Mouse (Mus musculus) hindbrain, embryonic 11.5 days (tissue): ENCODE results near the gene Vmn2r48. TPM values are rescaled to one million over a fixed set of nuclear protein-coding genes. Genes with fewer than 3 reads are reported as not detected.
"Not testable (repeated sequence)": the region's sequence is repeated elsewhere in the genome, so short reads cannot be mapped to it uniquely, and the experiment has no call there.

Experiments
- ATAC-seq: fragments of 200-750 bp; cut with Nextera tagmentation; 2 replicates; pipeline ENCODE4 v1.8.0; 2017; ENCODE audit warnings: mild to moderate bottlenecking, moderate TSS enrichment, moderate library complexity; ENCODE audit not compliant: low FRiP score
- DNase-seq: peaks from one replicate; pipeline ENCODE4 v3.0.0-alpha.2; 2015; ENCODE audit warnings: low spot score
- H3K27ac ChIP-seq: fragments of 300-500 bp; sonication (generic); 2 replicates; pipeline ENCODE4 v1.5.1; 2014; ENCODE audit warnings: mild to moderate bottlenecking, low read depth, low read length
- H3K27me3 ChIP-seq: fragments of 300-500 bp; sonication (generic); 2 replicates; pipeline ENCODE4 v1.6.1; 2014; ENCODE audit warnings: mild to moderate bottlenecking, low read length, moderate library complexity, mixed read lengths; ENCODE audit not compliant: control insufficient read depth, insufficient read depth
- H3K36me3 ChIP-seq: fragments of 300-500 bp; sonication (generic); 2 replicates; pipeline ENCODE4 v1.6.1; 2014; ENCODE audit warnings: mild to moderate bottlenecking, low read length, moderate library complexity, mixed read lengths; ENCODE audit not compliant: control insufficient read depth, insufficient read depth
- H3K4me1 ChIP-seq: fragments of 300-500 bp; sonication (generic); replicated peaks from 2 replicates; pipeline ENCODE4 v1.6.1; 2014; ENCODE audit warnings: low read length, mixed read lengths; ENCODE audit not compliant: control insufficient read depth, insufficient read depth
- H3K4me2 ChIP-seq: fragments of 300-500 bp; sonication (generic); replicated peaks from 2 replicates; pipeline ENCODE4 v1.6.1; 2014; ENCODE audit warnings: mild to moderate bottlenecking, low read depth, low read length
- H3K4me3 ChIP-seq: fragments of 300-500 bp; sonication (generic); 2 replicates; pipeline ENCODE4 v1.5.1; 2014; ENCODE audit warnings: low read depth, low read length
- H3K9ac ChIP-seq: fragments of 300-500 bp; sonication (generic); 2 replicates; pipeline ENCODE4 v1.6.1; 2014; ENCODE audit warnings: low read depth, low read length
- H3K9me3 ChIP-seq: fragments of 300-500 bp; sonication (generic); 2 replicates; pipeline ENCODE4 v1.6.1; 2016; ENCODE audit warnings: low read length; ENCODE audit not compliant: control insufficient read depth
- WGBS: fragments of 180-500 bp; shearing (Covaris S2); extraction: QIAGEN DNeasy Blood & Tissue Kit; methylation state at CpG from one replicate; pipeline ENCODE4 v1.1.7; 2014; 5-methylcytosine and 5-hydroxymethylcytosine counted together
- polyA plus RNA-seq: library from polyadenylated mRNA; unstranded; fragments of >200 nt; fragmentation: Nextera tagmentation; extraction: Ambion mirVana; gene quantifications from 2 replicates; pipeline ENCODE4 v1.2.1, GENCODE M21; 2014

Gene Vmn2r48
- not detected in 2 replicates for polyA plus RNA-seq

DNA sequence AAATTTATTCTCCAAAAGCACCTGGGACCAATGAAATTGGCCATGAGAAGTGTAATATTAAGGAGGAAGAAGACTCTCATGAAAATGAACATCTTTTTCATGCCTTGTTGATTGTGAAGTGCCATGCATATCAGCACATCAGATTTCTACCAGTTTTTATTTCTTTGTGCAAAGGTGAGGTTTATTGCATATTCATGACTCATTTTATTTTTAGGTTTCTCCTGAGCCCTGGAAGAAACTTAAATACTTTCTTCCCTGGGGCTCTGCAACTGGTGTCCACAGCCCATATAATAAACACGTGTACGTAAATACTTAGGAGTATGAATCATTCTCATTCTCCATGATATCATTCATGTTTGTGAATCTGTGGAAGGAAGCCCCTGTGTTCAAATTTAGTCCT is at the start of gene Vmn2r48:
Gene Vmn2r48, minus strand, starts transcription at position 101 of the 400 bp plus-strand sequence.
- 88% methylated on average over 2 of the region's 2 CpGs for WGBS
- not testable (repeated sequence) for H3K9me3 ChIP-seq, H3K27me3 ChIP-seq, H3K27ac ChIP-seq, H3K9ac ChIP-seq, H3K4me2 ChIP-seq, H3K4me1 ChIP-seq, H3K4me3 ChIP-seq, DNase-seq, H3K36me3 ChIP-seq, ATAC-seq

DNA sequence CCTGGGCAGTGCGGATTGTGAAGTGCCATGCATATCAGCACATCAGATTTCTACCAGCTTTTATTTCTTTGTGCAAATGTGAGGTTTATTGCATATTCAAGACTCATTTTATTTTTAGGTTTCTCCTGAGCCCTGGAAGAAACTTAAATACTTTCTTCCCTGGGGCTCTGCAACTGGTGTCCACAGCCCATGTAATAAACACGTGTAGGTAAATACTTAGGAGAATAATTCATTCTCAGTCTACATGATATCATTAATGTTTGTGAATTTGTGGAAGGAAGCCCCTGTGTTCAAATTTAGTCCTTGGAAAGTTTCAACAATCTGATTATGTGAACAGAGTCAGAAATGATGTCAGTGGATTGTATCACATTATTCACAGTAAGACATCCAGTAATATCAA is 38.8 kb upstream of the Vmn2r48 start, which contains the start of gene Vmn2r49:
Gene Vmn2r49, minus strand, starts transcription at position 101 of the 400 bp plus-strand sequence.
- not testable (repeated sequence) for H3K9me3 ChIP-seq, H3K4me3 ChIP-seq, DNase-seq, H3K27me3 ChIP-seq, H3K36me3 ChIP-seq, H3K4me2 ChIP-seq, H3K4me1 ChIP-seq, ATAC-seq, H3K9ac ChIP-seq, H3K27ac ChIP-seq
- no CpG with 5 or more reads among the region's 2 CpGs for WGBS

Other genes starting within 250 kb of the Vmn2r48 start
- gene Vmn2r46, start 183.0 kb downstream of the Vmn2r48 start, polyA plus RNA-seq, result not detected in 2 replicates
- gene Vmn2r47, start 112.3 kb downstream of the Vmn2r48 start, polyA plus RNA-seq, result not detected in 2 replicates
- not detected in 2 replicates for gene Vmn2r49, start 38.7 kb upstream of the Vmn2r48 start, polyA plus RNA-seq
- gene Vmn2r50, start 99.7 kb upstream of the Vmn2r48 start, polyA plus RNA-seq, result not detected in 2 replicates
- gene Vmn2r51, start 152.2 kb upstream of the Vmn2r48 start, polyA plus RNA-seq, result not detected in 2 replicates
- not detected in 2 replicates for gene Vmn2r52, start 223.0 kb upstream of the Vmn2r48 start, polyA plus RNA-seq